Mouse (Mus musculus) spleen, adult 18-20 months (tissue): Measurements from ENCODE around the gene Emp3.
"Not testable (repeated sequence)": the region's sequence is repeated elsewhere in the genome, so short reads cannot be mapped to it uniquely, and the experiment has no call there.

Source experiments
- DNase-seq, 2 experiments: peaks; one replicate each; pipeline ENCODE4 v3.0.0; 2022; ENCODE audit warnings: mixed read lengths in 2 of 2

Gene Emp3

DNA sequence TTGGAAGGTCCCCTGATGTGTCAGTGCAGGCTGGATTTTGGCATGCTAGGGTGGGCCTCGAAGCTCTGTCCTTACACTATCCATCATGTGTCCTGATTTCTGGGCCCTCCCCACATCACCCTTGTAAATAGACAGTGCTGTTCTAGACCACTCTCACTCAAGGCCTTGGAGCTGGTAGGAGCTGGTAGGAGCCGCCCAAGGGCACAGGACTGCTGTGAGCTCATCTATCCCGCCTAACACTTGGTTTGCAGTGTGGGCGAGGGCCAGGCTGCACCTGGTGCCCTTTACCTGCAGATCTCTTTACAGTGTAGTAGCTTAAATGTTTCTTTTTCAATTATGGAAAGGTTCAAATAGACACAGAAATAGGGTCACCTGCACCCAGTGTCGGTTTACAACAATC lies 6.2 kb downstream of the Emp3 start:
- no peak for DNase-seq

GRCm38 (mm10) chr7:45914067-45914466 lies 7.1 kb downstream of the Emp3 start:
- DNase-seq = no peak

DNA sequence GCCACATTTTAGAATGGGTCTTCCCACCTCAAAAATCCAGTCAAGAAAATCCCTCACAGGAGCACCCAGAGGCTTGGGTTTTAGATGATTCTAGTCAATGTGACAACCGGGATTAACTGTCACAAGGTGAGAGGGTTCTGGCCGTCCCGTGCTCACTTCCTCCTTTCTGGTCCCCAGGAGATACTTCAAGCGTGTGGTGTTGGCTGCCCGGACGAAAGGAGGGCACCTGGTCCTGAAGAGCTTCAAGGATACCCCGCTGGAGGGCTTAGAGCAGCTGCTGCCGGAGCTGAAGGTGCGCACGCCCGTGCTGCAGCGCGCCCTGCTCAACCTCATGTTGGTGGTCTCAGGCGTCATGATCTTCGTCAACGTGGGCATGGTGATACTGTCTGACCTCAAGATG lies 12.1 kb downstream of the Emp3 start:
- no peak for DNase-seq

- DNase-seq = no peak
Measured at GRCm38 (mm10) chr7:45908384-45908783, 12.8 kb downstream of the Emp3 start.

DNA sequence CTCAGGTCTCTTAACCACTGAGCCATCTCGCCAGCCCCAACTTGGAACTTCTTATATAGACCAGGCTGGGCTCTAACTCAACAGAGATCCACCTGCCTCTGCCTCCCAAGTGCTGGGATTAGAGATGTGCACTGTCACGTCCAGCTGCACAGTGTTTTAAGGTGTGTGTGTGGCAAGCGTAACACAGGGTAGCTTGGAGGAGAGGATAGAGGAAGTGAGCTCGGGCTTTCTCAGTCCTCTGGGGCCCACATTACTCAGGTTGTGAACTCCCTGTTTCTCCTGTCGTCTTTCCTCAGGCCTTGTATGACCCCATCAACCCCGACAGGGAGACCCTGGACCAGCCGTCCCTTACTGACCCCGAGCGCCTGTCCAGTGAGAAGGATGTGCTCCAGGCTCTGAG lies 14.6 kb downstream of the Emp3 start:
- no peak for DNase-seq

- DNase-seq = no peak
Measured at GRCm38 (mm10) chr7:45902481-45903002, 18.7 kb downstream of the Emp3 start.

DNA sequence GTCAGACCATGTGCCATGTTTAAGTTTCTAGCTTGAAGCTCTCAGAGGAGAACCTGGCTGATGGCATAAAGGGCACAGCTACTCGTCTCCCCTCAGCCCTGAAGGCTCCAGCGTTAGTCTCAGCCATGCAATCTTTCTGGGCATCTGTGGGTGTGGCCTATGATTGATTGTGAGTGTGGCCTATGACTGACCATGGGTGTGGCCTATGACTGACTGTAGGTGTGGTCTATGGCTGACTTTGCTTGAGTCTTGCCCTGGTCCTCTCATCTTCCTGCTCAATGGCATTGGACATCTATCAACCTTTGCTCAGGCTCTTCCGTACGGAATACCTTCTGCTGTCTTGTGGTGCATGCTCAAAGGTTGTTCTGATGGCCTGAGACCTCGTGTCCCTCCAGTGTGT lies 19.6 kb downstream of the Emp3 start:
- no peak for DNase-seq

DNA sequence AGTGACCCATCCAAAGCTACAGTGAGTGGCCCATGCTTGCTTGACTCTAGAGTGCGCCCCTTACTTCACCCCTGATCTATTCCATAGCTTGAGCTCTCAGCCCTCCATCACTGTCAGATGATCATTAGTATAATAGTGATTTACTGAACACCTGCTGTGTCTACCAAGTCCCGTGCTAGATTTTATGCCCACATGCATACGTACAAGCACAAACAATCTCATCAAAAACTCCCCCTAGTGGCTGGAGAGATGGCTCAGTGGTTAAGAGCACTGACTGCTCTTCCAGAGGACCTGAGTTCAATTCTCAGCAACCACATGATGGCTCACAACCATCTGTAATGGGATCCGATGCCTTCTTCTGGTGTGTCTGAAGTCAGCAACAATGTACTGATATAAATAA lies 23.1 kb downstream of the Emp3 start:
- not testable (repeated sequence) for DNase-seq

- peak in 1 of 2 experiments; percentile 53 for DNase-seq
Measured at GRCm38 (mm10) chr7:45897258-45897757, 23.9 kb downstream of the Emp3 start.

DNA sequence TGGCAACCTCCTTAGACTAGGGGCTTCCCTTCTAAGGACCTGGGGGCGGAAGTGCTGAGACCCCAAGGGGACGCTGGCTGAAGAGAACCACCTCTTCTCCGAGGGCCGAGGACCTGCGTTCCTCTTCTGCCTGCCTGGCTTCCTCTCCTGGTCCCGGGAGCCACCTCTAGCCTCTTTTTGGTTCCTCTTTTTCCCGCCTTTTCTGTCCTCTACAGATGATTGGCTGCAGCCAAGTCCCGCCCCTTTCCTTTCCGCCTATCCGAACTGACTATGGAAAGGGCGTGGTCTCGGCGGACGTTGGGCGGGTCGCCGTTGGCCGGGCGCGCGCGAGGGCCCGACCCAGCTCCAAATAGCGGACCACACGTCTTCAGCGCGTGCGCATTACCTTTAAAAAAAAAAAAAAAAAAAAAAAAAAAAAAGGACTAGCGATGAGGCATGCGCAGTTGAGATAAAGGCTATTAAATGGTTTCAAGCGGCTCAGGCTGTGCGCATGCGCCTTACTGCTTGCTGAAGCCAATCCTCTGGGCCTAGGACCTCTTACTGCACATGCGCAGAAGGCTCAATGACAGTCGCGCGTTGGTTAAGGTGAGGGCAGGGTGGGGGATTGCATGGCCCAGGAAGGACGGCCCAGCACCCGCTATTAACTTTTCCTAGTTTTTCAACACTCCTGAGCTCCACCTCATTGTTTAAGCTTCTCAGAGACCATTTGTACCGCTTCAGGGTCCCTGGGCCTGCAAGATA lies 24.5 kb downstream of the Emp3 start, which contains the start of the genes Syngr4 and Tmem143:
Syngr4 (minus strand) TSS at position 198 of the 741 bp plus-strand sequence.
Tmem143 (plus strand) TSS at position 425 of the 741 bp plus-strand sequence.
- peak; percentile 93 to 97 for DNase-seq

- no peak for DNase-seq
Measured at GRCm38 (mm10) chr7:45895931-45896516, 25.2 kb downstream of the Emp3 start.

DNA sequence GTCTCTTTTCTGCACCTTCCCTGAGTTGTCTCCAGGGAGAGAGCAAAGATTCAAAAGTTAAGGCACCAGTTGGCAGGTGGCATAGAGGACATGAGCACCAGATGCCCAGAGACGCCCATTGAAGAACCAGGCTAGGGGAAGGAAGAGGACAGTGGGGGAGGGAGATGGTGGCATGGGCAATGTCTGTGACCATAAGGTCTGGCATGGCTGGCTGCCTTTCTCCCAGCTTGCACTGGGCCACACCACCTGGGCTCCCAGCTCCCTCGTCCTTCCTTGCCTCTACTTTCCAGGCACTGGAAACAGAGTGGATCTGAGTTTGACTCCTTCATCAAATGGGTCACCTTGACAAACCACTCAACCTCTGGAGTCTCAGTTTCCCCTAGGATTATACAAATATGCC lies 28.6 kb downstream of the Emp3 start:
- DNase-seq = no peak

- no peak for DNase-seq
Measured at GRCm38 (mm10) chr7:45887246-45887645, 34.0 kb downstream of the Emp3 start.

DNA sequence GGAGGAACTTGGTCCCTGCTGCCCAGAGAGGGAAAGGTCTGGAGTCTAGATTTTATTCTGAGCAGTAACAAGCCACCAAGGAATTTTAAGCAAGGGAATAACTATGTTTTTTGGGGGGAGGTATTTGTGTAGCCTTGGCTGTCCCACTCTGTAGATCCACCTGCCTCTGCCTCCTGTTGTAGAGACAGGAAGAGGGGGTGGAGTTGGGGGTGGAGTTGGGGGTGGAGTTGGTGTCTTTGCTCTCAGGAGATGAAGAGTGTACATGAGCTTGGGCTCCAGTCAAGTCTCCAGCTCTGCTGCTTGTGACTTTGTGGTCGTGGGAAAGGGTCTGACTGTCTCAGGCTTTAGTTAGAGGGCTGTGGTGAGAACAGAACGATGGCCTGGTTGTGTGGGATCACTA lies 40.2 kb downstream of the Emp3 start:
- DNase-seq = no peak

GRCm38 (mm10) chr7:45880531-45880930 lies 40.7 kb downstream of the Emp3 start:
- DNase-seq = no peak

DNA sequence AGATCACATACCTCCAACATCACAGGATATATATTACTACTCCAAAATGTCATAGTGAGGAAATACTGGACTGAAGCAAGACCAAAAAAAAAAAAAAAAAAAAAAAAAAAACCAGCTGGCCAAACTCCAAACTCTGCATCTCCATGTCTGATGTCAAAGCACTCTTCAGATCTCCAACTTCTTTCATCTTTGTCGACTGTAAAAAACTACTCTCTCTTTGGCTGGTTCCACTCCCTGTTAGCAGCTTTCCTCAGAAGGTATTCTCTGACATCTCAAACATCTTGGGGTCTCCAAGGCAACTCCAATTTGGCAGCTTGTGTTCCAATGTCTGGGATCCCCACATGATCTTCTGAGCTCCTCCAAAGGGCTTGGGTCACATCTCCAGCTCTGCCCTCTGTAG lies 42.9 kb downstream of the Emp3 start, which contains the start of gene Grin2d:
Grin2d (minus strand) TSS at position 101 of the 400 bp plus-strand sequence.
- DNase-seq = not testable (repeated sequence)

- no peak for DNase-seq
Measured at GRCm38 (mm10) chr7:45876895-45877294, 44.3 kb downstream of the Emp3 start.

DNA sequence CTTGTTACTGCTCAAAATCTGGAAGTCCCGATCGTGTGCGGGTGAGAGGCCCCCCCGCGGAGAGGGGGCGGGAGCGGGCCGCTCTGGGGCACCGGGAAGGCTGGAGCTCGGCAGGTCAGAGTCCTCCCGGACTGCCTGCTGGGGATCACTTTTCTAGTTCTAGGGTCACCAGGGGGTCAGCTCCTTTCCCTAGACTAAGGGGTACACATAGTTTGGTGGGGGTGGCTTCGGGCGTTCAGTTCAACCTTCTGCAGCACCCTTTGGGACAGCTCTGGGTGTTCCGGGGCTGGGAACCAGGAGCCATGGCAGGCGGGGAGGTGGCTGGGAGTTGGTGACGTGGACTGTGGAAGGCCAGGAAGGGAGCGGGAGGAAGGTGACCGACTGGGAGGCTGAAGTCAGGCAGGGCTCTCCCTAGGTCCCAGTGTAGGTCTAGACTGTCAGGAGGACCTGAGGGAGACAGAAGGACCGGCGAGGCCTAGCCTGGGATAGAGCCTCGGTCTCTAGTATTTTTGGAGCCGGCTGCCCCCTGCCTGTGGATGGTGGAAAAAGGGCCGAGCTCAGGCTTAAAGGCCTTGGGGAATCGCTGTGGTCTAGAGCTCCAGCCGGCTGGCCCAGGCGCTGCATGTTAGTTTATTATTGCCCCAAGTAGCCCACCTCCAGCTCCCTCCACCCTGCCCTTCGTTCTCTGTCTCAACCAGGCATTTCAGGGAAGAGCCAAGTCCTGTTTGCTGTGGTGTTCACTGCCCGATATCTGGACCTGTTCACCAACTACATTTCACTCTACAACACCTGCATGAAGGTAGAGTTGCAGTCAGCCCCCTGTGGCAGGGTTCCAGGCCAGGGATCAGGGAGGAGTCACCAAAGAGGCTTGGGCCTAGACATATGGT lies 47.9 kb downstream of the Emp3 start:
- peak; percentile 35 to 60 for DNase-seq

GRCm38 (mm10) chr7:45872624-45873023 lies 48.6 kb downstream of the Emp3 start, which contains the start of gene Kdelr1:
TSS of gene Kdelr1 (plus strand) at chr7:45872772.
- DNase-seq = peak; percentile 79 to 91

GRCm38 (mm10) chr7:45870282-45871058 lies 50.7 kb downstream of the Emp3 start:
- no peak for DNase-seq

GRCm38 (mm10) chr7:45869787-45870186 lies 51.4 kb downstream of the Emp3 start:
- DNase-seq = peak in 1 of 2 experiments; percentile 34
